Mouse (Mus musculus): ENCODE measurements around the gene Rbpms2. TPM values are rescaled to one million over a fixed set of nuclear protein-coding genes. Genes with fewer than 3 reads are reported as not detected.
A peak's percentile ranks its signal among the peaks of the same experiment; 100 is the strongest.

Gene Rbpms2
- polyA plus RNA-seq, 1 experiment from 2014 or later = 3.5 TPM

DNA sequence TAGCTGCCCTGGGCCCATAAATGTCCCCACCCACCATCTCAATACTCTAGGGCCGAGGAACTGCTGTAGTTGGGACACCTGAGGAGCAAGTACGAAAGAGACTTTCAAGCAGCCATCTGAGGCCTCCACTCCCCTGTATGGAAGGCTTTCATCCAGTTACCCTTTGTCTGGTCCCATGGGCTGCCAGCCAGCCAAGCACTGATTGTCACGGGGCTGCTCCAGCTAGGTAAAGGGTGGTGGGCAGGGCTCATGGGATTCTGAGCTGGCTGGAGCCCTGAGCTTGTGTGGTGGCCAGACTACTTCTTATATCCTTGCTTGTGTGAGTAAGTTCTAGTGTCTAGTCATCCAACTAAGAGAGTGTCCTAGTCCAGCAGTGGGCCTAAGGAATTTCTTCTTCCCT is 27.8 kb downstream of the Rbpms2 start:
- H3K27ac ChIP-seq (replicated peaks; ENCODE audit: low read depth, low read length) = no peak overlapping the region
- H3K27me3 ChIP-seq (ENCODE audit: control insufficient read depth, insufficient read depth, low read length) = no peaks in the 10 kb centered on the region
- no peak overlapping the region for H3K9ac ChIP-seq (replicated peaks; ENCODE audit: low read length)
- H3K9me3 ChIP-seq (ENCODE audit: control insufficient read depth, low read length) = no peaks in the 10 kb centered on the region
- no peaks in the 10 kb centered on the region for H3K36me3 ChIP-seq (ENCODE audit: control insufficient read depth, insufficient read depth, low read length)
- no peak overlapping the region for H3K4me2 ChIP-seq (ENCODE audit: low read length)
- H3K4me1 ChIP-seq (ENCODE audit: control insufficient read depth, insufficient read depth, low read length) = no peaks in the 10 kb centered on the region
- 78% methylated on average over 3 of the region's 3 CpGs for WGBS
- H3K4me3 ChIP-seq (replicated peaks; ENCODE audit: low read depth, low read length) = no peak overlapping the region
- no peak for DNase-seq
- no peak for ATAC-seq (ENCODE audit: low FRiP score, low TSS enrichment)

- DNase-seq = no peak
- H3K27me3 ChIP-seq (ENCODE audit: control insufficient read depth, insufficient read depth, low read length) = no peaks in the 10 kb centered on the region
- WGBS = 61% methylated on average over 5 of the region's 5 CpGs
Observed at GRCm38 (mm10) chr9:65661029-65661428, 31.6 kb downstream of the Rbpms2 start.

GRCm38 (mm10) chr9:65661493-65661892 is 32.0 kb downstream of the Rbpms2 start:
- no peak for DNase-seq
- no peaks in the 10 kb centered on the region for H3K27me3 ChIP-seq (ENCODE audit: control insufficient read depth, insufficient read depth, low read length)
- H3K4me3 ChIP-seq (replicated peaks; ENCODE audit: low read depth, low read length) = no peak overlapping the region
- H3K9me3 ChIP-seq (ENCODE audit: control insufficient read depth, low read length) = no peaks in the 10 kb centered on the region
- WGBS = 43% methylated on average over 1 of the region's 1 CpGs
- H3K36me3 ChIP-seq (ENCODE audit: control insufficient read depth, insufficient read depth, low read length) = no peaks in the 10 kb centered on the region
- H3K27ac ChIP-seq (replicated peaks; ENCODE audit: low read depth, low read length) = no peak overlapping the region
- ATAC-seq (ENCODE audit: low FRiP score, low TSS enrichment) = no peak
- H3K4me1 ChIP-seq (ENCODE audit: control insufficient read depth, insufficient read depth, low read length) = no peaks in the 10 kb centered on the region
- no peak overlapping the region for H3K9ac ChIP-seq (replicated peaks; ENCODE audit: low read length)
- H3K4me2 ChIP-seq (ENCODE audit: low read length) = no peak overlapping the region

More at GRCm38 (mm10) chr9:65661029-65661428, 31.6 kb downstream of the Rbpms2 start:
- H3K27ac ChIP-seq (replicated peaks; ENCODE audit: low read depth, low read length) = no peak overlapping the region
- H3K4me3 ChIP-seq (replicated peaks; ENCODE audit: low read depth, low read length) = no peak overlapping the region
- ATAC-seq (ENCODE audit: low FRiP score, low TSS enrichment) = no peak
- H3K4me1 ChIP-seq (ENCODE audit: control insufficient read depth, insufficient read depth, low read length) = no peaks in the 10 kb centered on the region
- H3K9me3 ChIP-seq (ENCODE audit: control insufficient read depth, low read length) = no peaks in the 10 kb centered on the region
- H3K36me3 ChIP-seq (ENCODE audit: control insufficient read depth, insufficient read depth, low read length) = no peaks in the 10 kb centered on the region
- H3K9ac ChIP-seq (replicated peaks; ENCODE audit: low read length) = no peak overlapping the region
- no peak overlapping the region for H3K4me2 ChIP-seq (ENCODE audit: low read length)

GRCm38 (mm10) chr9:65664163-65664562 is 34.7 kb downstream of the Rbpms2 start:
- 2% methylated on average over 3 of the region's 3 CpGs for WGBS

GRCm38 (mm10) chr9:65666042-65666441 is 36.6 kb downstream of the Rbpms2 start:
- no peaks in the 10 kb centered on the region for H3K36me3 ChIP-seq (ENCODE audit: control insufficient read depth, insufficient read depth, low read length)
- WGBS = 27% methylated on average over 5 of the region's 5 CpGs
- no peaks in the 10 kb centered on the region for H3K4me1 ChIP-seq (ENCODE audit: control insufficient read depth, insufficient read depth, low read length)
- no peak overlapping the region for H3K9ac ChIP-seq (replicated peaks; ENCODE audit: low read length)
- no peaks in the 10 kb centered on the region for H3K9me3 ChIP-seq (ENCODE audit: control insufficient read depth, low read length)
- peak; percentile 85 for DNase-seq
- no peaks in the 10 kb centered on the region for H3K27me3 ChIP-seq (ENCODE audit: control insufficient read depth, insufficient read depth, low read length)
- H3K4me3 ChIP-seq (replicated peaks; ENCODE audit: low read depth, low read length) = no peak overlapping the region
- H3K27ac ChIP-seq (replicated peaks; ENCODE audit: low read depth, low read length) = no peak overlapping the region
- ATAC-seq (ENCODE audit: low FRiP score, low TSS enrichment) = no peak; the same call in 1 of the 2 replicates
- H3K4me2 ChIP-seq (ENCODE audit: low read length) = no peak overlapping the region

More at GRCm38 (mm10) chr9:65664163-65664562, 34.7 kb downstream of the Rbpms2 start:
- H3K36me3 ChIP-seq (ENCODE audit: control insufficient read depth, insufficient read depth, low read length) = no peaks in the 10 kb centered on the region
- H3K27me3 ChIP-seq (ENCODE audit: control insufficient read depth, insufficient read depth, low read length) = no peaks in the 10 kb centered on the region
- H3K27ac ChIP-seq (replicated peaks; ENCODE audit: low read depth, low read length) = no peak overlapping the region
- ATAC-seq (ENCODE audit: low FRiP score, low TSS enrichment) = no peak
- no peak overlapping the region for H3K4me2 ChIP-seq (ENCODE audit: low read length)
- no peaks in the 10 kb centered on the region for H3K4me1 ChIP-seq (ENCODE audit: control insufficient read depth, insufficient read depth, low read length)
- no peaks in the 10 kb centered on the region for H3K9me3 ChIP-seq (ENCODE audit: control insufficient read depth, low read length)
- DNase-seq = peak; percentile 88
- no peak overlapping the region for H3K4me3 ChIP-seq (replicated peaks; ENCODE audit: low read depth, low read length)
- no peak overlapping the region for H3K9ac ChIP-seq (replicated peaks; ENCODE audit: low read length)

DNA sequence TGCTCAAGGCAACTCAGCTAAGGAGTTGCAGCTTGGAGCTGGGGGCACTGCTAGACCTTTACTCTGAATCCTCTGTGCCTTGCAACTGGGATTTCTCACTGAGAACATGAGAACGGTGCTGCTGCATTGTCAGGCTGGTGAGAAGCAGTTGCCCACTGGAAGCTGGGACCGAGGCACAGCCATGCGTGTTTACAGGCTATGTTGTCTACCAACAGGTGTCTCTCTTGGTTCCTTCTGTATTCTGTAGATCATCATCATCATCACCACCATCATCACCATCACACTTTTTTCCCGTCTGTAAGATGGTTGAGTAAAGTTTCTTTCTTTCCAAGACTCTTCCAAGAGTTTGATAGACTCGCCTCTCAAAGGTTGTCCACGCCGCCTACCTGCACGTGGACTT is 38.3 kb downstream of the Rbpms2 start, which contains the start of gene Oaz2:
Gene Oaz2 (plus strand): TSS at position 301 of the 400 bp plus-strand sequence.
- H3K27ac ChIP-seq (replicated peaks; ENCODE audit: low read depth, low read length) = no peak within 1 kb of the TSS
- H3K9ac ChIP-seq (replicated peaks; ENCODE audit: low read length) = no peak within 1 kb of the TSS
- H3K9me3 ChIP-seq (ENCODE audit: control insufficient read depth, low read length) = no peaks in the 10 kb centered on the region
- H3K36me3 ChIP-seq (ENCODE audit: control insufficient read depth, insufficient read depth, low read length) = no peaks in the 10 kb centered on the region
- no peak for DNase-seq
- ATAC-seq (ENCODE audit: low FRiP score, low TSS enrichment) = no peak
- WGBS = 94% methylated on average over 8 of the region's 8 CpGs
- H3K4me2 ChIP-seq (ENCODE audit: low read length) = no peak within 1 kb of the TSS
- no peaks in the 10 kb centered on the region for H3K4me1 ChIP-seq (ENCODE audit: control insufficient read depth, insufficient read depth, low read length)
- H3K27me3 ChIP-seq (ENCODE audit: control insufficient read depth, insufficient read depth, low read length) = no peaks in the 10 kb centered on the region
- H3K4me3 ChIP-seq (replicated peaks; ENCODE audit: low read depth, low read length) = no peak within 1 kb of the TSS

DNA sequence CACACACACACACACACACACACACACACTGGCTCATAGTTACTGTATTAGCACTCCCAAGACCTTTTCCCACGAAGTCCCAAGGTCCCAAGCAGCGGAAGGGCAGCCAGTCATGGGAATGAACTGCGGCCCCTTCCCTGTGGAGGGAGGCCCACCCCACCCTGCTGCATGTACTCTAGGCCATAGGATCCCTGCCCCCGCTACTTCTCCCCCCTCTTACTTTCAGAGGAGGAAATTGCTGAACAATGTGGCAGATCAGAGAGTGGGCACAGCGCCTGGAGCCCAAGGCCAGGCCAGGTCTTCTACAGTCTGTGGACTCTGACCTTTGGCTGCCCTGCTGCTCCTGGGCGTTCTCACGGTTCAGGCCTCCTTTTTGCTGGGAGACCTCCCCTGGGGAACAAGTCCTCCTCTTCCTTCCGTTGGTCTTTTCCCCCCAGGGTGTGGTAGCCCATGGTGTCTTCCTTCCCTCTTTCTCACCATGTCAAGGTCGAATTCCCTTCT is 42.0 kb downstream of the Rbpms2 start:
- ATAC-seq (ENCODE audit: low FRiP score, low TSS enrichment) (no peak), DNase-seq (no peak)
- Histone ChIP-seq H3K36me3 (ENCODE audit: control insufficient read depth, insufficient read depth, low read length) (no peaks in the 10 kb centered on the region), H3K9me3 (ENCODE audit: control insufficient read depth, low read length) (no peaks in the 10 kb centered on the region), H3K27ac (replicated peaks; ENCODE audit: low read depth, low read length) (no peak overlapping the region), H3K9ac (replicated peaks; ENCODE audit: low read length) (no peak overlapping the region), H3K4me3 (replicated peaks; ENCODE audit: low read depth, low read length) (no peak overlapping the region), H3K4me1 (ENCODE audit: control insufficient read depth, insufficient read depth, low read length) (peaks cover 7% of the 10 kb centered on the region; the same call in 1 of the 2 replicates), H3K27me3 (ENCODE audit: control insufficient read depth, insufficient read depth, low read length) (no peaks in the 10 kb centered on the region), H3K4me2 (ENCODE audit: low read length) (no peak overlapping the region)
- 61% methylated on average over 9 of the region's 9 CpGs for WGBS

DNA sequence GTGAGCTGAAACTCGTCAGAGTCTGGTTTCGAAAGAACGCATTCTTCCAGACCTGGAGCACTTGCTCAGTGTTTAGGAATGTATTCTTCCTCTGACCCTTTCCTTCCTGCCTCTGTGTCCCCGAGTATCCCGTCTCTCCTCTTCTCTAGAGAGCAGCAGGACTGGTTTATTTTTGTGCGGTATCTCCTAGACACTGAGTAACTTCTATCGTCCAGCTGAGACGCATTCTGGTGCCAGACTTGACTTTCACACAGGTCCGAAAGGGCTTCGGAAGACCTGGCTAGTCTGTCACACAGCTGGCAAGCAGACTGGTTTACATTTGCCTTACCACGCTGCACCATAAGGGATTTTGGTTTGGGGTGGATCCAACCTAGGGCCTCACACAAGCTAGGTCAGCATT is 43.5 kb downstream of the Rbpms2 start:
- ATAC-seq (ENCODE audit: low FRiP score, low TSS enrichment) (no peak), DNase-seq (no peak)
- H3K9ac ChIP-seq (replicated peaks; ENCODE audit: low read length) = no peak overlapping the region
- H3K27me3 ChIP-seq (ENCODE audit: control insufficient read depth, insufficient read depth, low read length) = no peaks in the 10 kb centered on the region
- H3K4me2 ChIP-seq (ENCODE audit: low read length) = no peak overlapping the region
- H3K4me3 ChIP-seq (replicated peaks; ENCODE audit: low read depth, low read length) = no peak overlapping the region
- WGBS = 85% methylated on average over 11 of the region's 11 CpGs
- no peak overlapping the region for H3K27ac ChIP-seq (replicated peaks; ENCODE audit: low read depth, low read length)
- H3K9me3 ChIP-seq (ENCODE audit: control insufficient read depth, low read length) = no peaks in the 10 kb centered on the region
- H3K4me1 ChIP-seq (ENCODE audit: control insufficient read depth, insufficient read depth, low read length) = peaks cover 18% of the 10 kb centered on the region
- no peaks in the 10 kb centered on the region for H3K36me3 ChIP-seq (ENCODE audit: control insufficient read depth, insufficient read depth, low read length)

All from midbrain, embryonic 14.5 days (tissue).